In the genomic region with DNA sequence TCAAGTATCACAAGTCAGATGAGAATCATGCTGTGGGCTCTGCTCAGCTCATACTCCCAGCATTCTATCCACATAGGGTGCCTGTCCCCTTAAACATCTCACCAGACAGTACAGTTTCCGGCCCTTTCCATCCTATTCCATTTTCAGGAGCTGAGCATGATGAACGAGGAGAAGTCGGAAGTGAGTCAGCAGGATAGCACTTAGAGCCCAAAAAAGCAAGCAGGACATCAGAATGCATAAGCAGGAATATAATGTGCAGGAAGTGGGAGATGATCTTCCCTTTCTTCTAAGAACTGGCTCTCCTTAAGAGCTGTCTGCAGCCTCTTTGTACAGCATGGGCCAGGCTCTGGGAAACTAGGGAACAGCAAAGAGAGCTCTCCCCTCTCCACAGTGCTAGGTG, we compare ENCODE assay signal across 16 mouse cellular contexts. TPM values are rescaled to one million over a fixed set of nuclear protein-coding genes. Genes with fewer than 3 reads are reported as not detected.
DNase-seq lines count a peak whose midpoint lies in the region; ATAC-seq and TF ChIP-seq lines count a peak whose summit lies in the region.
"Had no signal": no experiment of that assay in that cellular context is flagged by ENCODE, and none has a peak within 500 bp of the region (broad histone marks: within the 10 kb centered on the region; RNA-seq: fewer than 3 reads in every experiment).

No protein-coding gene starts in this region.

- no peak for ATAC-seq in intestine, postnatal 0 days
- ATAC-seq in intestine, embryonic 15.5 days = no peak
- no peak for ATAC-seq in megakaryocyte progenitor cell, adult 5-6 weeks (replicated peaks; ENCODE audit: poor library complexity)
- ATAC-seq: hindbrain, postnatal 0 days; midbrain, embryonic 15.5 days had no signal

- no peak overlapping the region for H3K9ac ChIP-seq in intestine, postnatal 0 days (ENCODE audit: low read depth, low read length)
- H3K9ac ChIP-seq in intestine, embryonic 15.5 days = no peak overlapping the region
- H3K9ac ChIP-seq: embryonic facial prominence, embryonic 15.5 days; heart, embryonic 15.5 days; limb, embryonic 12.5 days; liver, embryonic 14.5 days; midbrain, embryonic 15.5 days had no signal

- peak; percentile 43; the same call in 1 of the 2 replicates for TF ChIP-seq POLR2A in cortical plate, adult 2 months (IDR thresholded peaks at IDR 0.05; ENCODE audit: extremely low read depth, insufficient read depth, low read length)

- H3K36me3 ChIP-seq in intestine, postnatal 0 days (ENCODE audit: control insufficient read depth, insufficient read depth) = no peaks in the 10 kb centered on the region
- H3K36me3 ChIP-seq in intestine, embryonic 15.5 days = no peaks in the 10 kb centered on the region
- H3K36me3 ChIP-seq: embryonic facial prominence, embryonic 15.5 days; heart, embryonic 15.5 days; limb, embryonic 12.5 days; midbrain, embryonic 15.5 days had no signal

- no peak overlapping the region for H3K4me3 ChIP-seq in intestine, postnatal 0 days (ENCODE audit: low read depth, low read length)
- no peak overlapping the region for H3K4me3 ChIP-seq in intestine, embryonic 15.5 days (replicated peaks)
- no peak overlapping the region for H3K4me3 ChIP-seq in cortical plate, adult 2 months (ENCODE audit: insufficient read depth, low read length)
- H3K4me3 ChIP-seq: embryonic facial prominence, embryonic 15.5 days; heart, embryonic 15.5 days; limb, embryonic 12.5 days; midbrain, embryonic 15.5 days had no signal

- DNase-seq in left cerebral cortex, adult 18-20 months (ENCODE audit: low spot score in 2 of 2) = peak; percentile 55 to 58
- DNase-seq in left cerebral cortex, postnatal 4 days = no peak
- DNase-seq in 3T3-L1 (ENCODE audit: low read depth, low spot score) = peak; percentile 26
- DNase-seq in ovary, postnatal 10 days (ENCODE audit: low spot score) = no peak
- DNase-seq: cerebellum, adult 9-11 months; thymus, postnatal 36 days had no signal

- H3K9me3 ChIP-seq in intestine, postnatal 0 days (ENCODE audit: control insufficient read depth) = no peaks in the 10 kb centered on the region
- H3K9me3 ChIP-seq in intestine, embryonic 15.5 days = no peaks in the 10 kb centered on the region
- H3K9me3 ChIP-seq: embryonic facial prominence, embryonic 15.5 days; heart, embryonic 15.5 days; limb, embryonic 12.5 days; midbrain, embryonic 15.5 days had no signal

- no peak for TF ChIP-seq CTCF in intestine, postnatal 0 days (IDR thresholded peaks at IDR 0.05; ENCODE audit: low read depth)
- no peak for TF ChIP-seq CTCF in cortical plate, adult 2 months (IDR thresholded peaks at IDR 0.05; ENCODE audit: extremely low read depth, insufficient read depth, low read length)

- intact Hi-C loops in left cerebral cortex, postnatal 4 days (cut with DNase I) = no loop called here

- 0 out of 2 replicates have a peak overlapping the region, but pooled peaks have one; percentile 35 for H3K27ac ChIP-seq in intestine, postnatal 0 days (ENCODE audit: low read depth, low read length)
- no peak overlapping the region for H3K27ac ChIP-seq in intestine, embryonic 15.5 days
- H3K27ac ChIP-seq in cortical plate, adult 2 months (ENCODE audit: insufficient read depth, low read length) = peak overlapping the region; percentile 49
- H3K27ac ChIP-seq: embryonic facial prominence, embryonic 15.5 days; heart, embryonic 15.5 days; hindbrain, postnatal 0 days; limb, embryonic 12.5 days; liver, embryonic 14.5 days; midbrain, embryonic 15.5 days had no signal

- no peaks in the 10 kb centered on the region for H3K27me3 ChIP-seq in intestine, postnatal 0 days (replicated peaks; ENCODE audit: control insufficient read depth, insufficient read depth, low read length)
- H3K27me3 ChIP-seq in intestine, embryonic 15.5 days (replicated peaks) = 0 out of 2 replicates have a peak, but pooled peaks cover 3% of the 10 kb centered on the region
- H3K27me3 ChIP-seq: embryonic facial prominence, embryonic 15.5 days; heart, embryonic 15.5 days; limb, embryonic 12.5 days; midbrain, embryonic 15.5 days had no signal

- H3K4me2 ChIP-seq in intestine, postnatal 0 days (replicated peaks; ENCODE audit: low read depth) = no peak overlapping the region
- H3K4me2 ChIP-seq in intestine, embryonic 15.5 days (replicated peaks) = no peak overlapping the region
- H3K4me2 ChIP-seq: embryonic facial prominence, embryonic 15.5 days; heart, embryonic 15.5 days; limb, embryonic 12.5 days; midbrain, embryonic 15.5 days had no signal

- 0 out of 2 replicates have a peak, but pooled peaks cover 3% of the 10 kb centered on the region for H3K4me1 ChIP-seq in intestine, postnatal 0 days (replicated peaks; ENCODE audit: control insufficient read depth, insufficient read depth, low read length)
- H3K4me1 ChIP-seq in intestine, embryonic 15.5 days (replicated peaks) = no peaks in the 10 kb centered on the region
- peaks cover 4% of the 10 kb centered on the region for H3K4me1 ChIP-seq in cortical plate, adult 2 months (ENCODE audit: control insufficient read depth, insufficient read depth, low read length)
- H3K4me1 ChIP-seq: embryonic facial prominence, embryonic 15.5 days; heart, embryonic 15.5 days; limb, embryonic 12.5 days; midbrain, embryonic 15.5 days had no signal

- 67% methylated on average over 3 of the region's 3 CpGs for WGBS in intestine, postnatal 0 days
- 62% methylated on average over 3 of the region's 3 CpGs for WGBS in intestine, embryonic 15.5 days

RNA-seq across cellular contexts. Expression of gene Nlk, which starts 5.1 kb away (rescaled TPM):
- polyA plus RNA-seq in intestine, postnatal 0 days (2015; fragmentation: Nextera tagmentation; extraction: Ambion mirVana) = 14.2 and 15.7 TPM in 2 replicates
- 9.9 and 10.3 TPM in 2 replicates for polyA plus RNA-seq in intestine, embryonic 15.5 days (2015; fragmentation: Nextera tagmentation; extraction: Ambion mirVana)
- total RNA-seq in left cerebral cortex, adult 18-20 months (2021) = 100 to 1,000 TPM; 103 to 113 TPM
- 10 to 100 TPM; 49.3 to 52.0 TPM for total RNA-seq in left cerebral cortex, postnatal 4 days (2021)
- 70.3 and 71.3 TPM in 2 replicates for polyA plus RNA-seq in cortical plate, adult 2 months (2012; rRNA removed)
- total RNA-seq in megakaryocyte progenitor cell, adult 5-6 weeks (2015) = 15.8 and 19.5 TPM in 2 replicates
- total RNA-seq in megakaryocyte progenitor cell, adult 5-6 weeks (2017) = 16.6 and 21.6 TPM in 2 replicates

RNA-seq across cellular contexts. Expression of gene Ccnq, which starts 49.2 kb away (rescaled TPM):
- 32.0 and 33.4 TPM in 2 replicates for polyA plus RNA-seq in intestine, postnatal 0 days (2015; fragmentation: Nextera tagmentation; extraction: Ambion mirVana)
- 39.8 and 40.6 TPM in 2 replicates for polyA plus RNA-seq in intestine, embryonic 15.5 days (2015; fragmentation: Nextera tagmentation; extraction: Ambion mirVana)
- 10 to 100 TPM; 16.1 to 16.7 TPM for total RNA-seq in left cerebral cortex, adult 18-20 months (2021)
- total RNA-seq in left cerebral cortex, postnatal 4 days (2021) = 10 to 100 TPM; 16.8 to 17.5 TPM
- 27.6 and 31.7 TPM in 2 replicates for polyA plus RNA-seq in cortical plate, adult 2 months (2012; rRNA removed)
- total RNA-seq in megakaryocyte progenitor cell, adult 5-6 weeks (2015) = 36.4 and 39.5 TPM in 2 replicates
- 24.3 and 30.1 TPM in 2 replicates for total RNA-seq in megakaryocyte progenitor cell, adult 5-6 weeks (2017)

Comparison
In these comparisons a context has a peak if more than half of its experiments do, and no peak if none do; other contexts are left out.
1. DNase-seq: peak in left cerebral cortex, adult 18-20 months (2 of 2) and 3T3-L1 (single experiment); none in left cerebral cortex, postnatal 4 days (single experiment) and ovary, postnatal 10 days (single experiment).